Mouse (Mus musculus) cortical plate, adult 2 months (tissue): Measurements from ENCODE around the gene Hgf. TPM values are rescaled to one million over a fixed set of nuclear protein-coding genes. Genes with fewer than 3 reads are reported as not detected.

Experiments used
- H3K27ac ChIP-seq: fragments of 200-500 bp; 2 replicates; pipeline ENCODE4 v1.5.1; 2012; ENCODE audit warnings: low read length, control low read depth, inconsistent platforms; ENCODE audit not compliant: insufficient read depth
- H3K4me1 ChIP-seq: fragments of 200-500 bp; 2 replicates; pipeline ENCODE4 v1.6.1; 2011; ENCODE audit warnings: low read length; ENCODE audit not compliant: control insufficient read depth, insufficient read depth
- H3K4me3 ChIP-seq: fragments of 200-500 bp; 2 replicates; pipeline ENCODE4 v1.5.1; 2011; ENCODE audit warnings: mild to moderate bottlenecking, low read length, control low read depth; ENCODE audit not compliant: insufficient read depth
- CTCF ChIP-seq: fragments of 200-500 bp; IDR thresholded peaks from 2 replicates; pipeline ENCODE4 v1.5.1; 2011; ENCODE audit warnings: mild to moderate bottlenecking, control low read depth, low read length; ENCODE audit not compliant: insufficient read depth; ENCODE audit errors: extremely low read depth
- POLR2A ChIP-seq: fragments of 200-500 bp; IDR thresholded peaks from 2 replicates; pipeline ENCODE4 v1.6.1; 2011; ENCODE audit warnings: mild to moderate bottlenecking, low read length, control low read depth; ENCODE audit not compliant: insufficient read depth; ENCODE audit errors: extremely low read depth
- polyA plus RNA-seq: library from polyadenylated mRNA; depleted of rRNA; stranded (reverse); fragments of >200 nt; gene quantifications from 2 replicates; pipeline ENCODE4 v1.2.3, GENCODE M21; 2012; rRNA removed

Hgf gene
- polyA plus RNA-seq = 4.6 and 4.8 TPM in 2 replicates

DNA sequence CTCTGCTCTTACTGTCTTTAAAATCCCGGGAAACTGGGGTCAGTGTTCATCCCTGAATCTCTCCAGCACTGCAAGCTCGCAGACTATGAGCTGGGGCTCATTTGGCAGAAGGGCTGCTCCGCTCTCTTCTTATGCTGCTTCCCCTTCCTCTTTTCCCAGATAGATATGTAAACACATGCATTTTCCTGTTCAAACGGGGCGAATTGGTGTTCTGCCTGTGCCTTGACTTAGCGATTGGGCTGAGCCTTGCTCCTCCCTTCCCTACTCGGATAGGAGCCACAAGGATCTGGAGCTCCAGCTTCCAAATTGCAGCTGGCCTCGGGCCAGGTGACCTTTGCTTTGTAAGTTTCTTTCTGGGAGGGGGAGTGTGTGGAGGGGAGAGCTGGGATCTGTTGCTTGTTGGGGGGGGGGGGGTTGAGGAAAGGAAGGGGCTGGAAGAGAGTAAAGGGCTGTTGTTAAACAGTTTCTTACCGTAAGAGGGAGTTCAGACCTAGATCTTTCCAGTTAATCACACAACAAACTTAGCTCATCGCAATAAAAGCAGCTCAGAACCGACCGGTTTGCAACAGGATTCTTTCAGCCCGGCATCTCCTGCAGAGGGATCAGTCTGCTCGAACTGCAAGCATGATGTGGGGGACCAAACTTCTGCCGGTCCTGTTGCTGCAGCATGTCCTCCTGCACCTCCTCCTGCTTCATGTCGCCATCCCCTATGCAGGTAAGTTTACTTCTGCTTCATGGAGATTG is at the start of gene Hgf:
TSS of gene Hgf (plus strand) at position 192 of the 744 bp plus-strand sequence.
- peak within 1 kb of the TSS; percentile 35 for H3K4me3 ChIP-seq
- no peaks in the 10 kb centered on the region for H3K4me1 ChIP-seq
- TF ChIP-seq POLR2A = no peak
- no peak for TF ChIP-seq CTCF
- H3K27ac ChIP-seq = no peak within 1 kb of the TSS

DNA sequence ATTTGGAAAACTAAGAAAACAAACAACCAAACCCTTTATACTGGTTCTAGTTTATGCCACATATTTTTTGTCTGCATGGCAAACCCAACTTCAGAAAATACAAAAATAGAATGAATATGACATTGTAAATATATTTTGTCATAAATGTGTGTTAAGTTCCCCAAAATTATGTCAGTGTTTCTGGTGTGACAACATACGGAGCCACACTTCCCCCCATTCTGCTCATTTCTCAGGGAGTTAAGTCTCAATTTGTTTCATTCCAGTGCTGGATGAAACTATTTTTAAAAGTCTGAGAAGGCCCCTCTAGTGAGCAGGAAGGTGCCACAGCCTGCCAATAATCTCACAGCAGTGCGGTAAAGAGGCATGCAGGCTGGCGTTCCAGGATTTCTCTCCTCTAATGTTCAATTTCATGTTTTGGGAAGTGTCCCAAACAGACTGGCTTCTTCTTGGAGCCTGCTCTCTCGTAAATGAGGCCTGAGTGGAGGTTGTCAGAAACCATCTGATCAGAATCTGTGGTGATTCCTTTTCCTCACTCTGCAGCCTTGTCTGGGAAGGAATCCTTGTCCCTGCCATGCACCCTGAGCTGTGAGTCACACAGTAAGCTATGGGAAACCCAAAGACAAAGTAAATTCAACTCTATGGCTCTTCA is 46.5 kb upstream of the Hgf start:
- H3K4me1 ChIP-seq = no peaks in the 10 kb centered on the region
- TF ChIP-seq POLR2A (no peak), CTCF (no peak)
- H3K4me3 ChIP-seq = no peak overlapping the region
- no peak overlapping the region for H3K27ac ChIP-seq

DNA sequence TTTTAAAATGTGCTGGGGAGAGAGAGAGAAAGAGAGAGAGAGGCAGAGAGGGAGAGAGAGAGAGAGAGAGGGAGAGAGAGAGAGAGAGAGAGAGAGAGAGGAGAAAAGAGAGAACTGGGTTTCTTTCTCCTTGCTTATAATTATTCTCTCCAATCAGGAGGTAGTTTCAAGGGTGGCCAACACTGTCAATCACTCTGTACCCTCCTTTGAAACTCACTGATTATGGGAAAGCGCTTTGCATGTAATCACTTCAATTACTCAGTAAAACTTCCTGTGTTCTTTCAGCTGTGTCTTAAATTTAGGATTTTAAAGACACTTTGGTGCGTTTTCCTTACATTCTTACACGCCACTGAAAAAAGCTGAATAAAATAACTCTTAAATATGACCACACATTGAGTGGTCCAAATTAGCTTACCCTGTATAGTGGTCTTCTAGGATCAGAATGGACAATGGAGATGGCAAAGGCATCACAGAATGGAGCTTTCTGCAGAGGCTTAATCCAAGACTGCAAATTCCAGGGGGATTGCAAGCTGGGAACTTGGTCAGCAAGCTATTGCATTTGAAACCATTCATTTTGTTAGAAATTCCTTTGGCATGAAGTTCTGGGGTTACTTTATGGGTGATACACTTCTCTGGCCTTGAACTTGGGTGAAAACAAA is 21.5 kb upstream of the Hgf start:
- H3K4me1 ChIP-seq = no peaks in the 10 kb centered on the region
- H3K4me3 ChIP-seq = no peak overlapping the region
- no peak for TF ChIP-seq CTCF
- no peak for TF ChIP-seq POLR2A
- H3K27ac ChIP-seq = no peak overlapping the region

DNA sequence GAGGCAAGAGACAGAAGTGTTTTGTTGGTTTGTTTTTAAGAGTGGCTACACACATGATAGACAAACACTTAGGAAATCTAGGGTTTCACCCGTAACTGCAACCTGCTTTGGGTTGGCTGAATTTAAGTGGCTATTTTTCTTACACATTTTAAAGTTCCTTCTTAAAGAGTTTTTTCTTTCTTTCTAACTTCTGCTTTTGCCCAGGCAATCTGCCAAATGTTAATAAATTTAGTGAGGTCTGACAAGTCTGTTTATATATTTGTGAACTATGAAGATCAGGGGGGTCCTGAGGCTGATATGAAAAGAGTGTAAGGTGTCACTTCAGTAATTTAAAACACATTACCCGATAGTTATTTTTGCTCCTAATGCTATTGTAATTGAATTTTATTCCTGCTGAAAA is 15.2 kb upstream of the Hgf start:
- Histone ChIP-seq H3K4me1 (no peaks in the 10 kb centered on the region), H3K27ac (no peak overlapping the region), H3K4me3 (no peak overlapping the region)
- no peak for TF ChIP-seq CTCF
- TF ChIP-seq POLR2A = no peak

DNA sequence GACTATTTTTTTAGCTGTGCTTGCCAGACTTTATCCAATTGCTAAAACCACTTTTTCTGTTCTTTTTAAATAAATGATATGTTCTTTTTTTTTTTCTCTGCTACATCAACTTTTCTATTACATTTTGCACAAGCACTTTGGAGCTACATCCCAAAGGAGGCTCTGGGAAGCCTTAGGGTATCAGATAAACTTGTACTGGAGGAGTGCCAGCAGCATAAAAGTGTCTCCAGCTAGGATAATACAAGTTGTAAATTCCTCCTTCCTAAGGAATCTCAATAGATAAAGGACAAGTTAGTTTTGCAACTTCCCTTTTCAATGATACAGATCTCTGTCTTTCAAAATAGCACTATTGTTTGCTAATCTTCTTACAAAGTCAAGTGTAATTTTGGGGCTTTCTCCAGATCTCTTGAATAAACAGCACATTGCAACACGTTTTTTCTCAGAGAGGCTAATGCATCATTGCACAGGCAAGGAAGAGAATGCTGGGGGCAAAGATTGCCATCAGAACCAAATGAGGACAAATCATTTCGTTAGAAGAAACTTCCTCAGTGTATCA is 11.7 kb upstream of the Hgf start:
- no peak overlapping the region for H3K4me3 ChIP-seq
- no peak overlapping the region for H3K27ac ChIP-seq
- no peaks in the 10 kb centered on the region for H3K4me1 ChIP-seq
- no peak for TF ChIP-seq POLR2A
- no peak for TF ChIP-seq CTCF

DNA sequence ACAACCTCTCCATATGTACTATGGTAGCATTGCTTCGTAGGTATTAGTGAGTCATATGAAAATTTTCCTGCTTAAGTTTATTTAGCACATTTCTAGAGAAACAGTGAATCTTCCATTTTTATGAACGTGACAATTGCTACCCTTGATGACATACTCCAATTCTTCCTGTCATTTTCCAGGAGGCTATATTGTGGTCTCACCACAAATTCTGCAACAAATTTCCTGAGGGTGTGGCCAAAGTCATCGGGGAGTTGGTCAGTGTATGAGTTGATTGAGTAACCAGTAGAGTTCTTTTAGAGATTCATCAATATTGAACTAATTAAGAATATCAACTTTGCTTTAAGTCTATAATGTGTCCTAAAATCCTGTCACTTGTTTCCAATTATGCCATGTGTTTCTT is 5.8 kb upstream of the Hgf start:
- TF ChIP-seq POLR2A (no peak), CTCF (no peak)
- no peak overlapping the region for H3K27ac ChIP-seq
- no peaks in the 10 kb centered on the region for H3K4me1 ChIP-seq
- no peak overlapping the region for H3K4me3 ChIP-seq

DNA sequence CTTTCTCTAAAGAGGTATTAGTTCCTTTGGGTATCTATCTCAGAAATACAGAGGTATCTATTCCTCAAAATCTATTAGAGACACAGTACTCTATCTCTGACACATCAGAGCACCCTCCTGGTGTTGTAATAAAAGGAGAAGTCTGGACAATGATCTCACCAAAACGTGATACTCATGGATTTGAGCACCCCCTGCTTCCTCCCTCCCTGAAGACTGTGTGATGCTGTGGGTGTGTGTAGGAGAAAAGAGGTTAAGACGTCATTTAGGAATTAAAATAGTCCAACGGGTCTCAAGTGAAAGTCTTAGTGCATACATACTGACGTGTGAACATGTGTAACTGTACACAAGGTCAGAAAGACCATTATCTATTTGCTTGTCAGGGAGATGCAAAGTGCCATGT is 648 bp upstream of the Hgf start:
- Histone ChIP-seq H3K4me1 (no peaks in the 10 kb centered on the region), H3K27ac (no peak overlapping the region), H3K4me3 (no peak overlapping the region; the same call in 1 of the 2 replicates)
- TF ChIP-seq POLR2A = no peak
- no peak for TF ChIP-seq CTCF

DNA sequence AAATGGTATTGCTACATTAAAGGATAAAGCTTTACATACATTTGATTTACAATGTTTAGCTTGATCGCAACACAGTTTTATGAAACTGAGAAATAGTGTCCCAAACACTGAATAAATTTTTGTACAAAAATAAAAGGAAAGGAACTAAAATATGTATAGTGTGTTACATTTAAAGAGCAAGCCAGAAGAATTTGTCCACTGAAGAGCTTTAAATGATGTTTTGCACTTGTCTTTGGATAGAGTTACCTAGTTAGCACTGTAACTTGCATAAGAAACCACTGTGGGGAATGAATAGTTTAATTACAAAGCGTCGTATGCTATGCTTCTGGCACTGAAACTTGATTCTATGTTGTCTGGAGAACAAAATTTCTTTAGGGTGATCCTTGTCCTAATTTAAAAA is 7.0 kb downstream of the Hgf start:
- Histone ChIP-seq H3K4me3 (no peak overlapping the region), H3K27ac (no peak overlapping the region), H3K4me1 (no peaks in the 10 kb centered on the region)
- TF ChIP-seq POLR2A = no peak
- no peak for TF ChIP-seq CTCF

DNA sequence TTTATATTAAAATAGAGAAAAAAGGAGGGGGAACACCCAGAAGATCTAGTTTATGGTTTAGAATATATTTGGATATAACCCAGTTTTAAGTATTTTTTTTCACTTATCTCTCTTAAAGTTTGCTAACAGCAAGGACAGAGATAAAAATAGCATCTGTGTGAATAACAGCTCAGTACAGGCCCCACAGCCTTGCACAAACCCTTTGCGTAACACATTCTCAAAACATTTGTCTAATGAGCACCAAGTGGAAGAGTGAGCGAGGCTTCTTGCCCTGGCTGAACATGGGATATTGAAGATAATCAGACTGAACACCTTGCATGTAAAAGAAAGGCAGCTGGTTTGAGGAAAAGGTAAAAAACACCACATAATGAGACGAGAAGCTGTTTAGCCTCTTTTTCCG is 15.7 kb downstream of the Hgf start:
- TF ChIP-seq CTCF = no peak
- TF ChIP-seq POLR2A = no peak
- Histone ChIP-seq H3K4me3 (no peak overlapping the region), H3K27ac (no peak overlapping the region), H3K4me1 (no peaks in the 10 kb centered on the region)
